Mouse (Mus musculus) layer of hippocampus, adult 9-11 months (tissue): Measurements from ENCODE around the gene Tex50.
"Not testable (repeated sequence)": the region's sequence is repeated elsewhere in the genome, so short reads cannot be mapped to it uniquely, and the experiment has no call there.

Experiments
- DNase-seq: peaks from one replicate; pipeline ENCODE4 v3.0.0; 2022

Tex50 gene

GRCm38 (mm10) chr1:161159214-161159613, at the start of gene Tex50:
Tex50 (minus strand) TSS chr1:161159314.
- no peak for DNase-seq

GRCm38 (mm10) chr1:161199856-161200255, 40.7 kb upstream of the Tex50 start:
- DNase-seq = no peak

DNA sequence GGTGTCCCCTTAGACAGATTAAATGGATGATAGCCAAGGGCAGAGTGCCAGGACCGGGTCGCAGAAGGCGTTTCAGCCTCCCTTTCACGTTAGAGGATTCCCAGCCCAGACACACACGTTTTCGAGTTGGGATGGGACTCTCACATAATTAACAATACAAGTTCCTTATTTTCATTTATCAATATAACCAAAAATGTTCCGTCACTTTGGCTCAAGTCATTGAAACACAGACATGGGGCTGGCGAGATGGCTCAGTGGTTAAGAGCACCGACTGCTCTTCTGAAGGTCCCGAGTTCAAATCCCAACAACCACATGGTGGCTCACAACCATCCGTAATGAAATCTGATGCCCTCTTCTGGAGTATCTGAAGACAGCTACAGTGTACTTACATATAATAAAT, 37.2 kb upstream of the Tex50 start:
- DNase-seq = not testable (repeated sequence)

- DNase-seq = peak; percentile 77
Observed at GRCm38 (mm10) chr1:161195541-161196351, 36.6 kb upstream of the Tex50 start.

DNA sequence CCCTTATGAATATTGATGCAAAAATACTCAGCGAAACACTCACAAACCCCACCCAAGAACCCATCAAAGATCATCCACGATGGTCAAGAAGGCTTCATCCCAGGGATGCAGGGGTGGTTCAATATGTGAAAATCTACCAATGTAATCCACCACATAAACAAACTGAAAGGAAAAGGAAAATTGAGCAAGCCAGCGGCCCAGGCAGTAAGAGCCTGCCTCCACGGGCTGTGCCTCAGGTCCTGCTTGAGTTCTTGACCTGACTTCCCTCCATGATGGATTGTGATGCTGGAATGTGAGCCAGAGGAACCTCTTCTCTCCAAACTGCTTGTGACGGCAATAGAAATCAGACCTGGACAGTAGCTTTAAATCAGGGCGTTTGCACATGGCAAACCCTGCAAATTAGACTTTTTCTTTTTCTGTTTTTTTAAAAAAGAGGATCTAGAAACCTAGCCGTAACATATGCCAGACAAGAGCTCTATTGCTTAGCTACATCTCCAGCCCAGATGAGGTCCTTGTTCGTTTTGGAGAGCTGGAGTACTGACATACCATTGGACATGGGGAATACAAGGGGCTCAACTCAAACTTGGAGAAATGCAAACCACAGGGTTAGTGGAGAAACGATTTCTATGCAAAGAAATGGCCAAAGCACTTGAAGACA, 31.3 kb upstream of the Tex50 start:
- no peak for DNase-seq

- no peak for DNase-seq
Observed at GRCm38 (mm10) chr1:161185431-161185830, 26.3 kb upstream of the Tex50 start.

DNA sequence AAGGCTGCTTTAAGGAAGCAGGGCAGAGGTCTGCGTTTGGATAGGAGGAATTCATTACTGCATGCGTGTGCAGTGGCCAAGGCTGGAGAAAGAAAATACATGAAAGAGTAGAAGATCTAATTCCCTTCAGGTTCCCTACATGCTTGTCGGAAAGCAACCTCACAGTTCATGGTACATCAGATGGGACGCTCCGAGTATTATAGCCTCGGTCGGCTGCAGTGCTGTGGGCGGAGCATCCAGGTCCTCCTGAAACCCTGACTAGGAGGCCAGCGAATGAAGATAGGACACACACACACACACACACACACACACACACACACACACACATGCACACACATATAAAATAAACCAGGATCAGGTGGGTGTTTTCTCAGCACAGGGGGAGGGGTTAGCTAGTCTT, 24.6 kb upstream of the Tex50 start:
- no peak for DNase-seq

GRCm38 (mm10) chr1:161182386-161182785, 23.3 kb upstream of the Tex50 start:
- DNase-seq = no peak

- DNase-seq = peak; percentile 15
Observed at GRCm38 (mm10) chr1:161180674-161181073, 21.6 kb upstream of the Tex50 start.

DNA sequence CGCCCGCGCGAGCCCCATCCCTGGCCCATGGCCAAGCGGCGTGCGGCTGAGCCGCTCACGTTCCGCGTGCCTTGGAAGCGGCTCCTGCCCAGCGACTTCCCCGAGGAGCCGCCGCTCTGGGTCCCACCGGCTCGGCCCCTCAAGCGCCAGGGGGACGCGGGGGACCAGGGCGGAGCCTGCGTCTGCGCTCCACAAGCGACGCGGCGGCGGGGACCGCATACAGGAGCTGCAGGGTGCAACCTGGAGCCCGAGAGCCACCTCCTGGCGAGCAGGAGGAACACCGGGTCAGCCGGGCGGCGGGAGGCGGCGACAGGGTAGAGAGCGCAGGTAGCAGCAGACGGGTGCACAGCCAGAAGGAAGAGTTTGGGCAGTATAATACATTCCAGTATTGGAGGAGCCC, 11.5 kb upstream of the Tex50 start:
- DNase-seq = peak; percentile 49

DNA sequence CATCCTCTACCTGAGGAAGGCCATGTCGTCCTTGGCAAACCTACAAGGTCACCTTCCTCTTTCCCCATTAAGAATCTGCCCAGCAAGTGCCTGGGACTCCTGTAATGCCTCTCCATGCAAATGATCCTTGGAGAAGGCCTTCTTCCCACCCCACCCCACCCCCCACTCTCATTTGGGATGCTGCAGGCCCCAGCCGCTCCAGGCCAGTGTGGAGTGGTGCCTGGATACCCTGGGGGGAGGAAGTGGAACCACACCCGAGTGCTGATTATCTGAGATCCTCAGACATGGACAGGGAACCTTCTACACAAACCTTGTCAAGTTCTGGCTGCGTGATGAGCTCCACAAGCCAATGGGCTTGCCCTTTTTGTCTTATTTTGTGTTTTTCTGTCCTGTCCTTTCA, 1.2 kb upstream of the Tex50 start:
- no peak for DNase-seq

GRCm38 (mm10) chr1:161156546-161156945, 2.6 kb downstream of the Tex50 start:
- DNase-seq = no peak

DNA sequence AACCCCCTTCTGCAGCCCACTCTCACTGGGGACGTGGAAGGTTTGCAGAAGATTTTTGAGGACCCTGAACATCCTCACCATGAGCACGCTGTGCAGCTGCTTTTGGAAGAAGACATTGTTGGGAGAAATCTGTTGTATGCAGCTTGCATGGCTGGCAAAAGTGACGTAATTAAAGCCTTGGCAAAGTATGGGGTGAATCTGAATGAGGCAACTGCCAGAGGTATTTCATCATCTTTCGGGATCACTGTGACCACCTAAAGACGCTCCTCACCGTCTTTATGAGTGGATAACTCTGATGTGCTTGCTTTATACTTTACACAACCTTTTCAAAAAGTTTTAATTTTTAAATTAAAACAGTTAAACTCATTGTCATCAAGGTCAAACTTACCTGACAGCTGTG, 8.0 kb downstream of the Tex50 start:
- no peak for DNase-seq

DNA sequence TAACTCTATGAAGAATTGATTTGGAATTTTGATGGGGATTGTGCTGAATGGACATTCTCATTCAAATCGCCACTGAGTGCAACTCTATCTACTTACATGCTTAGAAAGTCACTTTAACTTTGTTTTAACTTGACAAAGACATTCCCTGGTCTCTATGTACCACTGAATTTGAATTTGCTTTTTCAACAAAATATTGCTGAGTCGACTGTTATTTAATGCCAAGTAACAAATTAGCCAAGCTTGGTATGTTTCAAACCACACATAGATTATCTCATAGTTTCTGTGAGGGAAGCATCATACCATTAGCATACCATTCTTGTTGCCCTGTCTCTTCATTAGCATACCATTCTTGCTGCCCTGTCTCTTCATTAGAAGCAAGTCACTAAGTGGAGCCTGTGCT, 11.2 kb downstream of the Tex50 start:
- DNase-seq = no peak

- not testable (repeated sequence) for DNase-seq
Observed at GRCm38 (mm10) chr1:161145611-161146010, 13.5 kb downstream of the Tex50 start.

DNA sequence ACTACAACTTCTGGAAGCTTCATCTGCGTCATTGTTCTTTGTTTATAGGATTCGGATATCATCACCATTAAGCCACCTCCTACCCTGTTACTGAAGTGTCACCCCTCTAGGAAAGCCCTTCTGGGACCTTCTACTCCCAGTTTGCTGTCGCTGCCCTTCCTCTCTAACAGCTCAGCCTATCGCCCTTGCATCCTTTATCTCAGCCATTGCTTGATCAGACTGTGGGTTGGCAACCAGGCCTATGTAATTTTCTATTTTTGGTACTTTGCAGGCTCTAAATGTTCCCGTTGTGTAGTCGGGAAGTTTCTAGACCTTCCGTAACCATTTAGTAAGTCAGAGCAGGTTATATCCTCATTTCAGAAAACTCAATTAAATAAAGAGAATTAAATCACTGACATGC, 15.9 kb downstream of the Tex50 start:
- DNase-seq = peak; percentile 26

- DNase-seq = peak; percentile 57
Observed at GRCm38 (mm10) chr1:161142531-161143159, 16.5 kb downstream of the Tex50 start, which contains the start of gene Ankrd45. Ankrd45 (plus strand) TSS chr1:161142691.

DNA sequence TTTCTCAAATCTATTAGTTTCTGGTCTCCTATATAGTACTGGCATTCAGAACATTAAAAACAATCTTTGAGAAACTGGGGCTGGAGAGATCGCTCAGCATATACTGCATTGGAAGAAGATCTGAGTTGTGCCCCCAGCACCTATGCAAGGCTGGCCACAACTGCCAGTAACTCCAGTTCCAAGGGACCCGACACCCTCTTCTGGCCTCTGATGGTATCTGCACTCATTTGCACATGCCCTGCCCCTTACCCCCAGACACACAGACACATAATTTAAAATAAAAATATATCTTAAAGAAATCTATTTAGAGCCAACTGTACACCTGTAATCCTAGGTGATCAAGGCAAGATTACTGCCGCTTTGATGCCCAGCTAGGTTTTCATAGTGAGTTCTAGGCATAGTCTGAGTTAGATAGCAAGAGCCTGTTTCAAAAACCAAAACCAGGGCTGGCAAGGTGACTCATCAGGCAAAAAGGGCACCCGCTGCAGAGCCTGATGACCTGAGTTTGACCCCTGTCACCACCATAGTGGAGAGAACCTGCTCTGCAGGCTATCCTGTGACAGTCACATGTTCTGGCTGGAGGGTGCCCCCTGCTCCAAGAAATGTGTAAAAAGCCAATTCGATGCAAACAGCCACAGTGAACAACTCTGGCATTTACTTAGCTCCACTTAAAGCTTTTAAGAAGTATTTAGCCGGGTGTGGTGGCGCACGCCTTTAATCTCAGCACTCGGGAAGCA, 18.9 kb downstream of the Tex50 start:
- no peak for DNase-seq

DNA sequence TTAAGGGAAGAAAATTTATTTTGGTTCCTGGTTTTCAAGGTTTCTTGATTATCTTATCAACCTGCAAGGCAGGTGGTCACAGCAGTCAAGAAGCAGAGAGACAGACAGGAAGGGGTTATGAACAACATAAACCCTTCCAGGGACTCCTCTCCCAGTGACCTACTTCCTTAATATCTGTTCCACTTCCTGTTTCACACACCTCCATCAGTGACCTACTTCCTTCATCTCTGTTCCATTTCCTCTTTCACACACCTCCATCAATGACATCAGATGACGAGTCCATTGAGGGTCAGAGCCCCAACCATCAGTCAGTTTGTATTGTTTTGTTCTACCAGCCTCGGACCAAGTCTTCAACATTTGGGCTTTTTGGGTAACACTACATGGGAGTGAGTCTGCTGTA, 19.6 kb downstream of the Tex50 start:
- DNase-seq = no peak

DNA sequence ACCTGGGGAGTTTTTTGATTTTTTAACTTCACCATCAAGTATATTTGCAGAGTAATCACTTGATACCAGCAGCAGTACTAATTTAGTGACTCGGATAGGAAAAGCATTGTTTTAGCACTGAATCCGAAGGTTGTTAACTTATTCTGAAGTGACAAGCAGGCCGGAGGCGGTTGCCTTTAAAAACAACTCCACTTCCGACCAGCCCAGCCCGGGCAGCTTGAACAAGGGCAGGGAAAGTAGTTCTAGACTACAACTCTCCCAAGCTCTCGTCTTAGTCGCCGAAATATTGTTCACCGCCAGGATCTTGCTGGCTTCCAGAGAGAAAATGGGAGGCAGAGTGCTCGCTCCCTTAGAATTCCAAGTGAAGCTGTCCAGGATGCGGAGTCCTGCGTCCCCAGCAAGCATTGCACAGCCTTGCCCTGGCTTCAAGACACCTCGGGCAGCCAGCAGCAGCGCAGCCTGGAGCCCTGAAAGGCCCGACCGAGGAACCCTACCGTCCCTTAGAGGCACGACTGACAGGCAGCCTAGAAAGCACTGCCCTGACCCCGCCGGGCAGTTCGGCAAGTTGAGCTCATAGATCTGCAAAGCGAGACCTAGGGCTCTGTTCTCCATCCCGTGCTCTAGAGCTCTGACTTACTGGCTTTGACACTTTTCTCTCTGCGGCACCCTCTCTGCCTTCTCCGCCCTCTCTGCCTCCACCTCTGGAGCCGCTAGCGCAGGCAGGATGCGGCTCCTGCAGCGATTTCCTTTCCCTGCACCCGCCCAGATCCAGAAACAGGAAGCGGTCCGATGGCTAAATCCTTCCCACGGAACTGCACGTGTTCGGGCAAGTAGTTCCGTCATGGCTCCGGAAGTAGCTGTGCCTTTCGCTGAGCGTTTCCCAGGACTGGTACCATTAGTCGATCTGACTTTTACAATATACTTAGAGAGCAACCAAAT, 28.1 kb downstream of the Tex50 start, which contains the start of gene Klhl20:
TSS of gene Klhl20 (minus strand) at position 786 of the 939 bp plus-strand sequence.
- DNase-seq = peak; percentile 90

GRCm38 (mm10) chr1:161126461-161126860, 32.7 kb downstream of the Tex50 start:
- no peak for DNase-seq
